Mouse (Mus musculus) C2C12 (cell line): ENCODE data around the gene Cux2.

Experiments used
- CEBPB ChIP-seq: IDR thresholded peaks from one replicate; pipeline ENCODE4 v1.6.1; 2011; ENCODE audit warnings: low read depth, mild to moderate bottlenecking, control low read depth, moderate library complexity
- CTCF ChIP-seq: IDR thresholded peaks from one replicate; pipeline ENCODE4 v1.5.1; 2011; ENCODE audit not compliant: control insufficient read depth, insufficient read depth, insufficient read length
- FOSL1 ChIP-seq: IDR thresholded peaks from one replicate; pipeline ENCODE4 v1.8.0; 2011; ENCODE audit warnings: mild to moderate bottlenecking, low read length; ENCODE audit not compliant: poor library complexity, insufficient read depth, severe bottlenecking
- MAX ChIP-seq: IDR thresholded peaks from one replicate; pipeline ENCODE4 v1.6.1; 2011; ENCODE audit warnings: mild to moderate bottlenecking, control low read depth
- MYOD1 ChIP-seq: IDR thresholded peaks from one replicate; pipeline ENCODE4 v1.6.1; 2011; ENCODE audit warnings: low read depth; ENCODE audit not compliant: control insufficient read depth, insufficient read length
- MYOG ChIP-seq: IDR thresholded peaks from one replicate; pipeline ENCODE4 v1.6.1; 2011; ENCODE audit not compliant: control insufficient read depth, insufficient read length; ENCODE audit errors: extremely low read depth
- USF1 ChIP-seq: IDR thresholded peaks from one replicate; pipeline ENCODE4 v1.6.1; 2011; ENCODE audit warnings: low read depth, mild to moderate bottlenecking, control low read depth, moderate library complexity

DNA sequence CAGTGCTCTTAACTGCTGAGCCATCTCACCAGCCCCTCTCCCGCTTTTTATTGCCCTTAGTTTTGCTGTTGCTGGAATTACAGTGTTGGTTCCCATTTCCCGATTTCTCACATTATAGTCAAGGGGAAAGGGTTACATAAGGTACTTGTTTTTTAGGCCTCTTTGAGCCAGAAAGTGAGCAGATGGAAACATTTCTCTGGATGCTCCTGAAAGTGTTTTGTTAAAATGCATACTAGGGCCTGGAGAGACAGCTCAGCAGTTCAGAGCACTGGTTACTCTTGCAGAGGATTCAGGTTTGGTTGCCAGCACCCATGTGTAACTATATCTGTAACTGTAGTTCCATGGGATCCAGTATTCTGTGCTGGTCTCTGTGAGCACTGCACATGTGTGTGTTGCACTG lies 241.7 kb downstream of the Cux2 start:
- TF ChIP-seq FOSL1: no peak
- no peak for TF ChIP-seq USF1
- TF ChIP-seq CTCF: no peak
- TF ChIP-seq MAX: no peak
- no peak for TF ChIP-seq MYOD1
- TF ChIP-seq MYOG: no peak
- no peak for TF ChIP-seq CEBPB
